Mouse (Mus musculus) spleen, postnatal 14 days (tissue): Measurements from ENCODE around the gene Pnmal1.
A peak's percentile ranks its signal among the peaks of the same experiment; 100 is the strongest.
"Not testable (repeated sequence)": the region's sequence is repeated elsewhere in the genome, so short reads cannot be mapped to it uniquely, and the experiment has no call there.

Experiments used
- DNase-seq, 2 experiments: peaks; one replicate each; pipeline ENCODE4 v3.0.0; 2021 to 2022; ENCODE audit warnings: low spot score in 2 of 2

The Pnmal1 gene

GRCm38 (mm10) chr7:16950861-16951635 is 8.4 kb upstream of the Pnmal1 start:
- peak; percentile 50 to 61 for DNase-seq

GRCm38 (mm10) chr7:16953776-16954175 is 5.7 kb upstream of the Pnmal1 start:
- DNase-seq: not testable (repeated sequence)

DNA sequence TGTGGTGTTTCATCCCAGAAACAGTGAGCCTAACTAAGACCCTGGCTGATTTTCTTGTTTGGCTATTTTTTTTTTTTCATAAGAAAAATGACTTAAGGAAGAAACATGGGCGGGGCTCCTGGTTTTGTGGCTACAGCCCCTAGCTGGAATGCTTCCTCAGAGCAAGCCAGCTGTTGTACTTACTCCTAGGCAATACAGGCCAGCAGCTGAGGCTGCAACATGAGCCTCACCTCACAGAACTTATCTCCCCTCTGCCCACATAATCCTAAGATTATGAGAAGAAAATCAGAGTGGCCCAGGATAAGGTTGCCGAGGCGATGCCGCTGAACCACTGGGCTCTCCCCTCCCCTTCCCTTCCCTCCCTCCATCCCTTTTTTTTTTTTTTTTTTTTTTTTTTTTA is 3.8 kb upstream of the Pnmal1 start:
- no peak for DNase-seq

DNA sequence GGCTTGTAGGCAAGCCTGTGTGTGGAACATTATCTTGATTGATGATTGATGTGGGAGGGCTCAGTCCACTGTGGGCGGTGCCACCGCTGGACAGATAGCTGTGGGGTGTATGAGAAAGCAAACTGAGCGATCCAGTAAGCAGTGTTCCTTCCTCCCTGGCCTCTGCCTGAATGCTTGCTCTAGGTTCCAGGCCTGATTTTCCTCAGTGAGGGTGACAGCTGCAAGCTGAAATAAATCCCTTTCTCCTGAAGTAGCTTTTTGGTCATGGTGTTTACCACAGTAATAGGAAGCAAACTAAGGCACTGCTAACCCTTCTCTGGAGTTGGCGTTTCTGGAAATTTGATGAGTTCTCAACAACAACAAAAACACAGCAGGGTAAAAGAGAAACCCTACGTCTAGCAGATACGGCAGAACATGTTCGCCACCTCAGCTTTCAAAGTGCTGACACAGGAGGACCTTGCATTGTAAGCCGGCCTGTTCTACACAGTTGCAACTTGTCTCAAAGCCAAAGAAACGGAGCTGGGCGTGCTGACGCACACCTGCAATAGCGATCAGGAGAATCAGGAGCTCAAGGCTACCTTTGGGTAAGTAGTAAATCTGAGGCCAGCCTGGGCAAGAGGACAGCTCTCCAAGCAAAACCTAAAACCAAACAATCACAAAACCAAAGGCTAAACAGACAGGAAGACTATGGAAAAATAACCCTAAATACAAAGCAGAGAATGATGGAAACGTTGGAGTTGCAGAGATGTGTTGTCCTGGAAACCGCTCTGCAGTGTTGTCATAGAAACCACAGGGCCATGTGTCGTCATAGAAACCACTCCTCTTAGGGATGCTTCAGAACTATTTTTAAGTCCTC is 2.8 kb upstream of the Pnmal1 start:
- no peak for DNase-seq

DNA sequence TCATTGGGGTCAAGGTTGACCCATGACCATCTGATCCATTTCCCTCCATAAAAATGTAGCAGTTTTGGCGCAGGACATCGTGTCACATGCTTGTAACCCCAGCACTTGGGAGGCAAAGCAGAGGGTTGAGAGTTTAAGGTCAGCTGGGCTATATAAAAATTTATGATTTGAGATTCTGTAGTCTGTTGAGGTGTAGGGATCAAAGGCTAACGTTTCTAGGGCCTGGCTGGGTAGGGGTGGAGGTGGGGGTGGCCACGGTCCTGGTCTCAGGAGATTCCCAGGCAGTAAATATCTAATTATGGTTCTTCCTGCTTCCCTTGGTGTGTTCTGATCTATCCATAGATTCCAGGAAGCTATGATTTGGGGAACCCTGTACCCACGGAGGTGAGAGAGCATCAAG is 2.2 kb downstream of the Pnmal1 start:
- DNase-seq: no peak

DNA sequence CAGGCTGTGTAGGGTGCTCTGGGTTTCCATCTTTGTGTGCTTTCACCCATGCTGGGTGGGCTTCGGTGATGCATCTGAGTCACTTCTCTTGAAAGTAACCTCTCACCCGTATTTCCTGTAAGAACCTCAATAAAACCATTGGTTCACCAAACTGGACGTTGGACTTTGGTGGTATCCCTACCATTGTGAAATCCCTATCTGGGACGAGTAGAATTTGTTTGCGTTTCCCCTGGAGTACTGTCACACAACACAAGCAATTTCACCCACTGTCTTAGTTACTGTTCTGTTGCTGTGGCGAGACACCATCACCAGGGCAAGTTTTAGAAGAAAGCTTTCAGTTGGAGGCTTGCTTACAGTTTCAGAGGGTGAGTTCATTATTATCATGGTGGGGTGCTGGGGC is 8.9 kb downstream of the Pnmal1 start:
- DNase-seq: no peak

DNA sequence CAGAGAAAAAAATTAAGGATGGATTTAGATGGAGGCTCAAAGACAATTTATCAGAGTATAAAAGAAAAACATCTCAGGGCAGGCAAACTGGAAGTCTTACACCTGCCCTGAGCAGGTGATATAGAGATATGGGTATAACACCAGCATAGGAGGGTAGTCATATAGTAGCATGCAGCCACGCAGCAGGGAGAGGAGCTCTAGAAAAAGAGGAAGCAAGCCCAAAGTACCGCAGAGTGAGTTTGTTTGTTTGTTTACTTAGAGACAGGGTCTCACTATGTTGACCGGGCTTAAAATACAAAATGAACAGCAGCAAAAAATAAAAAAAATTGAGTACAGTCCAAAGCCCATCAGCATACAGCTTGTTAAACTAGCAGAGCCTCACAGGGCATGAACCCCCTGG is 11.7 kb downstream of the Pnmal1 start:
- no peak for DNase-seq

- DNase-seq: no peak
Observed at GRCm38 (mm10) chr7:16974018-16974417, 14.5 kb downstream of the Pnmal1 start.

DNA sequence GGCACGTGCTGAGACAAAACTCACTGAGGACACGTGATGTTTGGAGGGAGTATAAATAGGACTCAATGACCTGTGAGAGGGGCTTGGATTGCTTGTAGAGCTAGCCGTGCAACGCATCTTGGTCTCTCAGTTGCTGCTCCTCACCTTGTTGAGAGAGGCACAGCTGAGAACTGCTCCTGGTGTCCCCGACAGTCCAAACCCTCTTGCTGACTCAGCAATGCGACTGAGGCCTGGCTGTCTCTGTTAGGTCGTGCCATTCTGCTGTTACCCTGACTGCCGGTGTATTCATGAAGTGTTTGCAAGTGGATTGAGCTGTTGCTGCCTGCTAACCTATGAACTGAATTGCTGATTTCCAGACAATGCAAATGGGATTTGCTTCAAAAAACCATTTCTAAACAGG is 16.8 kb downstream of the Pnmal1 start:
- DNase-seq: no peak

DNA sequence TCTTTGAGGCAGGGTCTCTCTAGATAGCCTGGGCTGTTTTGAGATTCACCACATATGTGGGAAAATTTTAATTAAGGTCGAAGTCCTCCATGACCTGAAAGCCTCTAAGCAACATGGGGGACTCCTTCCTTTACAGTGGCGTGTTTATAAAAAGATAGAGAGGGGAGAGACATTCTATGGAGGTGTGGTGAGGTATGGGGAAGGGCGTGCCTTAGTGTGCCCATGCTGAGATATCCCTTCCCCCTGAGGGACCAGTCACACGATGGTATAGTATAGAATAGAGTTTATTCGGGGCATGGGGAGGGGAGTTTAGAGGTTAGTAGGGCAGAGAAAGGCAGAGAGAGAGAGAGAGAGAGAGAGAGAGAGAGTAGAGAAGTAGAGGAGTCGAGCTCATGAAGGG is 18.7 kb downstream of the Pnmal1 start:
- DNase-seq: no peak

GRCm38 (mm10) chr7:16978593-16978992 is 19.1 kb downstream of the Pnmal1 start:
- DNase-seq: no peak

GRCm38 (mm10) chr7:16980348-16980747 is 20.9 kb downstream of the Pnmal1 start:
- no peak for DNase-seq

- DNase-seq: peak in 1 of 2 experiments; percentile 29
Observed at GRCm38 (mm10) chr7:16982859-16983568, 23.5 kb downstream of the Pnmal1 start, which contains the start of gene Gm42372. Gm42372 (plus strand) TSS chr7:16983086.

- DNase-seq: no peak
Observed at GRCm38 (mm10) chr7:16987541-16988149, 28.2 kb downstream of the Pnmal1 start.

DNA sequence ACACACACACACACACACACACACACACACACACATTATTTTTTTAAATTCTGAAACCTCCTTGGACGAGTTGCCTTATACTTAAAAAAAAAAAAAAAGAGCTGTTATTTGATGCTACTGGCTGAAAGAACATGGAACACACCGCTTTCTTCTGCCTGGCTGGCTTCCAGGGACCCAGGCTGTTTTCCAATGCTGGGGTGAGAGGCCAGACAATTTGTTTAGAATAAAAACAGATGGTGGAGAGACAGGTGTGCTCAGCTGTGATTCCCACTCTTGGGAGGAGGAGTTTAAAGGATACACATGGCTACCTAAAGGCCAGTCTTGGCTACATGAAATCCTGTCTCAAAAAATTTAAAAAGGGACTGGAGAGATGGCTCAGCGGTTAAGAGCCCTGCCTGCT is 28.9 kb downstream of the Pnmal1 start:
- DNase-seq: no peak

GRCm38 (mm10) chr7:16990006-16990744 is 30.7 kb downstream of the Pnmal1 start:
- no peak for DNase-seq

DNA sequence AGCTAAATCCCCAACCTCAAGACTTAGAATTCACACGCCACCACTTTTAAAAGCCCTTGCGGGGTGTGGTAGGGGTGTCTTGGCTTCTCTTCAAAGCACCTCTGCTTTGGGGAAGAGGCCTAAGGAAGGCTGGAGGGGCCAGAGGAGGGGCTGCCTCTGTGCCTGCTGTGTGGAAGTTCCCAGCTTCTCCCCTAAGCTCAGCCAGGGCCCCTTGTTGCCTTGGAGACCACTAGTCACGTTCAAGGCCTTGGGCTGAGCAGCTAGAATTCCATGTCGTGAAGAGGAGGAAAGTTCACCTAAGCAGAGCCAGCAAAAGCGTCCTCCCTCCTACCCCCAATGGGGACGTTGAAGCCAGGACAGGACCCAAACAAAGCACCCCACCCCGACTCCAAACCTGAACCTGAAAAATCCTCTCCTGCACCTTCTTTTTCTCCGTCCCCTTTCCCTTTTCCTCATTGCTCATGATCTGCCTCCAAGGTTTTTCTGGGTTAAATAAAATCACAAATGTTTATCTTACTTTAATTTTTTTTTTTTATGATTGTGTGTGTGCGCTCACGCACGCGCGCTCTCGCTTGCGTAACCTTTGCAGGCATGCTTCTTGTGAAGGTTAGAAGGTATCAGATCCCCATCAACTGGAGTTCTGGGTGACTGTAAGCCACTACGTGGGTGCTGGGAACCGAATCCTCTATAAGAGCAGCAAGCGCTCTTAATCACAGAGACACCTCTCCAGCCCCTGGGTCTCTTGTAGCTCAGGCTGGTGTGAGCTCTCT is 32.4 kb downstream of the Pnmal1 start:
- DNase-seq: no peak

DNA sequence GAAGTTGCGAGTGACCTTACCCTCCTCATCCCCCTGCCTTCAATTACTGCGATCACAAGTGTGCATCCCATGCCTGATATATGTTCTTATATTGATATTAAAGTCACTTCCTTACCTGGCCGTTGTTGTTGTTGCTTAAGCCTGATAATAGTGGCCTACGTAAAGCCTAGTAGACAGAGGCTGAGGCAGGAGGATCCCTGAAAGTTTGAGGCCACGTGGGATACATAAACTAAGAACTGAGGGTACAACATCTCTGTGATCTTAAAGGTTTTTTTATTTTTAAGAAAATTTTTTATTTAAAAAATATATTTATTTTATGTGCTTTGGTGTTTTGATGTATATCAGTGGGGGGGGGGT is 33.0 kb downstream of the Pnmal1 start, which contains the start of gene Ccdc8:
Gene Ccdc8, plus strand, starts transcription at position 258 of the 357 bp plus-strand sequence.
- DNase-seq: no peak

GRCm38 (mm10) chr7:16993651-16994399 is 34.3 kb downstream of the Pnmal1 start:
- no peak for DNase-seq

- no peak for DNase-seq
Observed at GRCm38 (mm10) chr7:16994400-16994799, 34.9 kb downstream of the Pnmal1 start.
